Mouse (Mus musculus) kidney, adult 8-10 months (tissue): ENCODE data around the gene Cux2.
A peak's percentile ranks its signal among the peaks of the same experiment; 100 is the strongest.

Experiments used
- DNase-seq, 2 experiments: peaks; one replicate each; pipeline ENCODE4 v3.0.0; 2022

Cux2 gene

GRCm38 (mm10) chr5:122050017-122050831 lies at the start of gene Cux2:
Gene Cux2 (minus strand): TSS chr5:122050102.
- DNase-seq: peak; percentile 45 to 51

DNA sequence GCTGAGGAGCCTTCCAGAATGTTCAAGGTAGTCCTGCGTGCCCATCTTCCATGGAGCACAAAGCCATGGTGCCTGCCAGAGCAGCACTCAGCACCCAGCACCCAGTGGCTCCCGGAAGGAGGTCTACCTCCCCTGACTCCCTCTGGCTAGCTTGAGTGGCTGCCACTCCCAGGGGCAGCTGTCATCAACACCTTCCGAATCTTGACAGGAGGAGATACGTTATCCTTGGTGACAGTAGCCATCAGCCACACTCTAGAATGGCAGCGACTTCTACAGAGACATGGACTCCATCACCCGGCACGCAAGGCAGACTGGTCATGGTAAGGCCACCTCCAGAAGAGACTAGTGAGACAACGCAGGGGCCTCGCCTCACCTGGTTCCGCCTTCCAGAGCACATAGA lies 44.5 kb upstream of the Cux2 start:
- no peak for DNase-seq

DNA sequence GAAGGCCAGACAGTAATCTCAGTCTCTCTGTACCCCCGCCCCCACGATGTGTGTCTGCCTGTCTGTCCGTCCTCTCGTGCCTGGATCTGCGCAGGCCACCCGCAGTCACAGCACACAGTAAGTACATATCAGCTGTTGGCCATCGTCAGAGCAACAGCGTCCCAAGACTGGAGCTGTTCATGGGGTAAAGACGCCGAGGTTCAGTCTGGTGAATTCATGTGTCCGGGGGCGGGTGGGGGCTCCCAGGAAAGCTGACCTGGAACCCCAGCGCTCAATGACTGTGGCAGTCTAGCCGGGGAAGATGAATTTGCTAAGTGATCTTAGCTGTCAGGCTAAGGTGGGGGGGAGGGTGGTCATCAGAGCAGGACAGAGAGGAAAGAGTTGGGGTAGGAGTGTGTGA lies 43.8 kb upstream of the Cux2 start:
- DNase-seq: no peak

DNA sequence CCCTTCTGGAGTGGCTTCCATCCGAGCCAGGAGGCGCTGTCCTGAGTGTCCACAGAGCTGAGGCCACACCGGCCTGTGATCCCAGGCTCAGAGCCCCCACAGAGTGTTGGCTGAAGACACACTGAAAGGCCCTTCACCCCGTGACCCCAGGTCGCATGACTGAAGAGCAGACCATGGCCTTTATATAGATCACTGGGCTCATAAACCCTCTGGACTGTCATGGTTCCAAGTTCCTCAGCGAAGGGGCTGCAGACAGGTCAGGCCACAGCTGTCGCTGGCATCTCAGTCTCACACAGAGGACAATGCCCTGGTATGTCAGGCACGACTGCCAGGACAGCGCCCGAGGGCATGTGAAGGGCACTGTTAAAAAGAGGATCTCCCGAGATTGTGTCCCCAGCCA lies 42.9 kb upstream of the Cux2 start:
- DNase-seq: no peak

GRCm38 (mm10) chr5:122091070-122091469 lies 41.2 kb upstream of the Cux2 start:
- peak; percentile 8 to 27 for DNase-seq

DNA sequence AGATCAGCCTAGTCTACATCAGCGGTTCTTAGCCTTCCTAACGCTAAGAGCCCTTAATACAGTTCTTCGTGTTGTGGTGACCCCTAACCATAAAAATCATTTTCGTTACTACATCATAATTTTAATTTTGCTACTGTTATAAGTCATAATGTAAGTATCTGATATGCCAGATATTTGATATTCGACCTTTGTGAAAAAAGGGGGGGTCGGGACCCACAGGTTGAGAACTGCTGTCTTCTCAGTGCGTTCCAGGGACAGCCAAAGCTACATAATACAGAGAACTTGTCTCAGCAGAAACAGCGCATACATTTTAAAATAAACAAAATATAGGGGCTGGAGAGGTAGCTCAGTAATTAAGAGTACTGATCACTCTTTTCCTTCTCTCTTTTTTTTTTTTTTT lies 39.8 kb upstream of the Cux2 start:
- no peak for DNase-seq

DNA sequence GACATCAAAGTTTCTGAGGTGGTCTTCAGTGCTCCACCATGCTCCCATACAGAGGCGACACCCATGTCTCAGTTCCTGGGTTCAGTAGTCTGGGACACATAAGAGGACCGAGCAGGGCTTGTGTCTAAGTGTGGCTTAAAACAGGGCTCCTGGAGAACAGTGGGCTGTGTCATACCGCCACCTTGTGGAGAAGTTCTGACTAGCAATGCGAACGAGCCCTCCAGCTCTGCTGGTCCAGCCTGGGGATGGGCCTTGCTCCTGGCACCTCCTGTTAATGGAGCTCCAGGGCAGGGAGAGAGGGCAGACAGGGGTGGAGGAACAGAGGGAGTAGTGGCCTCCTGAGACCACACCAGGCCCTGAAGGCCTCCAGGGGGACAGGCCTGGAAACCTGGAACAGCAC lies 39.0 kb upstream of the Cux2 start:
- peak; percentile 63 to 87 for DNase-seq

GRCm38 (mm10) chr5:122086121-122086520 lies 36.2 kb upstream of the Cux2 start:
- DNase-seq: no peak

DNA sequence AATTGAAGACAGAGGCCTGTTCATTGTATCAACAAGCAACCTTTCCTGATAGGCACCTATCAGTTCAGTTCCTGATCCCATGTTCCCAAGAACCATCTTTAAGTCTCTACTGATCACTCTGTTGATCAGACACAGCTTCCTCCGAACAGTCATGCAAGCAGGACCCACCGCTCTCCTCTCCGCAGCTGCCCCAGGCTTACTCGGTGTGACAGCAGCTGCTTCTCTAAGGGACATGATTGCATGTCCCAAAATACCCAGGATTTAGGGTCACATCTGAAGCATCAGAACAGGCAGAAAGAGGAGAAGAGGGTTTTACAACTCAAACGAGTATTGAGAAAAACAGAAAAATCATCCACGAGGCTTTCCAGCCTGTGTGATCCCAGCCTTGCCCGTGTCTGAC lies 35.4 kb upstream of the Cux2 start:
- no peak for DNase-seq

DNA sequence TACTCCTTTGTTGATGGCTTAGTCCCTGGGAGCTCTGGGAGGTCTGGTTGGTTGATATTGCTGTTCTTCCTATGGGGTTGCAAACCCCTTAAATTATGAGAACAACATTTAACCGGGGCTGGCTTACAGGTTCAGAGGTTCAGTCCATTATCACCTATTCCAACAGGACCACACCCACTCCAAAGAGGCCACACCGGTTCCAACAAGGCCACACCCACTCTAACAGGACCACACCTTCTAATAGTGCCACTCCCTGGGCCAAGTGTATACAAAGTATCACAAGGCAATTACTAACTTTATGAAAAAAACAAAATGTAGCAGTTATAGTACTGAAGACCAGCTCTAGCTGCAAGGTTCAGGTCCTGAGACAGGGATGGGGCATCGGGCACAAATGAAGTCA lies 34.6 kb upstream of the Cux2 start:
- DNase-seq: no peak

DNA sequence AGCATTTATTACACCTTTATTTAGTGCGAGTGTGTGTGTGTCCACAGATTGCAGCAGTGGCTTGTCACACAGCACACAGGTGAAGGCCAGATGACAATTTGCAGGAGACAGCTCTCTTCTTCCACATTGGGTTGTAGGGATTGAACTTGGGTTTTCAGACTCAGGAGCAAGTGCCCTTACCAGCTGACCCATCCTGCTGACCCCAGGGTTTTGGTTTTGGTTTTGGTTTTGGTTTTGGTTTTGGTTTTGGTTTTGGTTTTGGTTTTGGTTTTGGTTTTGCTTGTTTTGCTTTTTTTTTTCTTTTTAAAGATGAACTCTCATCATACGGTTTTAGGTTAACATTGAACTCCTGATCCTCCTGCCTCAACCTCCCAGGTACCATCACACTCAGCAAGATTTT lies 33.4 kb upstream of the Cux2 start:
- DNase-seq: no peak

DNA sequence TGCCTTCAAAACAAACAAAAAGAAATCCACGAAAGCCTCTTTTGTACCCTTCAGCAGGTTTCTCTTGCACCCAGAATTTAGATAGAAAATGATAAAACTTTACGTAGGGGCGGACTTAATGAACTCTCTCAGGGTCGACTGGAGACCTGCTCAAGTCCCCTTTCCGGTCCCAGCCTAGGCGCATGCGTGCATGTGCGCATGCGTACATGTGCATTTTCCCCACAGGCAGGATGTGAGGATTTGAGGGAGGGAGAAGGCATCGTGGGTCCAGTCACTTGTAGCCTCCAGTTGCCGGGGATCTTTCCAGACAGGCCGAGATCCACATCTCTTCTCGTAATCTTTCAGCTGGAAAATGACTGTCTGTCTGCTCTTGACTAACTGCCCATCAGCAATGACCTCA lies 31.6 kb upstream of the Cux2 start:
- no peak for DNase-seq

- DNase-seq: no peak
Observed at GRCm38 (mm10) chr5:122080930-122081329, 31.0 kb upstream of the Cux2 start.

DNA sequence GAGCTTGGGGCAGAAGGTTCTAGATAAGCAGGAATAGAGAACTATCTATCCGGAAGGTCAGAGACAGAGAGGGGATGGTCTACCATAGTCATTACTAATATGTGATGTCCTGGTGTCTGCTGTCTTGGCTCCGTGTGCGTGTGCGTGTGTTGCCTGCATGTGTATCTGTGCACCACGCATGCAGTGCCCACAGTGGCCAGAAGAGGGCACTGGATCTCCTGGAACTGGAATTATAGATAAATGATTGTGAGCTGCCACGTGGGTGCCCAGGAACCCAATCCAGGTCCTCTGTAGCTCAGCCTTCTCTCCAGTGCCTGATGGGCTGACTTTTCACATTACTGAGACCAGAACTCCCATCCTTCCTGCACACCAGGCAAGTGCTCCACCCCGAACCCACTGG lies 29.9 kb upstream of the Cux2 start:
- no peak for DNase-seq

DNA sequence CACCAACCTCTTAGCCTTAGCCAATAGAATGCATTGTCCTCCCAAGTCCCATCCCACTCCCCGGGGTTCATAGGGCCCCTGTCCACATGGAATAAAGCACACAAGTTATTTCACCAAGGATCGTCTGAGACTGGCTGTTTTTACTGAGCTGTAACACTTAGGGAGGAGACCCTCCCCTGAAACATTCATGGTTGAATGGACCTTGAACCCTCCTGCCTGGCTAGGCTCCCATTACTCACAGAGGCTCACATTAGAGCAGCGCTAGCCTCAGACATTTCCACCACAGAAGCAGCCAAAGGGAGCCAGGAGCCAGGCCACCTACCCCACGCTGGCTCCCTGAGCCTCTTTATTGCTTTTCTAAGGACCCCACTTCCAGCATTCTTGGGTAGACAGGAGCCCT lies 27.3 kb upstream of the Cux2 start:
- DNase-seq: no peak

- DNase-seq: no peak
Observed at GRCm38 (mm10) chr5:122075736-122076135, 25.8 kb upstream of the Cux2 start.

- no peak for DNase-seq
Observed at GRCm38 (mm10) chr5:122071997-122072396, 22.1 kb upstream of the Cux2 start.

DNA sequence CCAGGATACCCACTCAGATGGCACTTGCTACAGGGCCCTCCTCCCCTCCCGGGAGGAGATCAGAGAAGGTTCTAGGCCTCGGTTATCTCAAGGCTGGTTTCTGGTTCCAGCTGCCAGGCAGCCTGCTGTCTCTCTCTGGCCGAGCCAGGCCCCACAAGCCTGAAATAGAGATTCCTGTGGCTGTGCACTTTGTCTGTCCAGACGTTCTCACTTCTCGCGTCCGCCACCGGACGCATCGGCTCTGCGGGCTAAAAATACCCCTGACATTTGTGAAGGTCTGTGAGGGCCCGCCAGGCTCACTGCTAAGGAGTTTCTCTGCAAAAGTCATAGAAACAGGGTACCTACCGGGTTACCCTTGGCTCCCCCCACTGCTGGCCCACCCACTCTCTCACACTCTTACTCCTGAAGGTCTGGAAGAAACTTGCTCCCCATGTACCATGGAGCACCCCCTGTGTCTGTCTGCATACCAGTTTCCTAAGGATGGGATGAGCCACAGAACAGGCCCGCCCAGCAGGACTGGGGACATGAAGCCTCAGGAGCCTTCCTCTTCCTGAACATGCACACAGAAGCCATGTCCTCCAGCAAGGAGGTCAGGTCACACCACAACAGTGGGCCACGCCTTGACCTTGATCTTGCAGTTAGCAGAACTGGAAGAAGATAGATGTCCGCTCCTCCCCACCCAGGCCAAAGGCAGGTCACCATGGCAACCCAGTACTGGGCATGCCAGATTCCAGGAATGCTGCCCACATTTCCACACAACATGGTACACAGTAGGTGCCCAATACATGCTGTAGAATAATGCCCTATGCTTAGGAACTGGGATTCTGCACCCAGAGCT lies 21.3 kb upstream of the Cux2 start:
- no peak for DNase-seq

DNA sequence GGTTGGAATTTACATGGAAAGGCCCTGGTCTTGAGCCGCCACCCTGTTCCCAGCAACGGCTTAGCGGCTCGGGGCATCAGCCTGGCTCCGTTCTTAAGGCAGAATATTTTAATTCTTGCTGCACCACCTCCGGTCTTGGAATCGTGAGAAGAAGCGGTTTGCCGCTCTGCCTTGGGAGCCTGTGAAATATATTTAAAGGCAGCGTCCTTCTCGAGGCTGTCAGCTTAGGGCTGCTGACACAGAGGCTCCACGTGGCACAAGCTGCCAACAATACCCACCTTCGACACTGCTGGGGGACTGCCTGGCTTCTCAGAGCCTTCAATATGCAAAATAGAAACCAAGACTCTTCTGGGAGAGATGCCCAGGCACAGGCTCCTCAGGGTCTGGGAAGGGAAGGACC lies 18.7 kb upstream of the Cux2 start:
- no peak for DNase-seq

DNA sequence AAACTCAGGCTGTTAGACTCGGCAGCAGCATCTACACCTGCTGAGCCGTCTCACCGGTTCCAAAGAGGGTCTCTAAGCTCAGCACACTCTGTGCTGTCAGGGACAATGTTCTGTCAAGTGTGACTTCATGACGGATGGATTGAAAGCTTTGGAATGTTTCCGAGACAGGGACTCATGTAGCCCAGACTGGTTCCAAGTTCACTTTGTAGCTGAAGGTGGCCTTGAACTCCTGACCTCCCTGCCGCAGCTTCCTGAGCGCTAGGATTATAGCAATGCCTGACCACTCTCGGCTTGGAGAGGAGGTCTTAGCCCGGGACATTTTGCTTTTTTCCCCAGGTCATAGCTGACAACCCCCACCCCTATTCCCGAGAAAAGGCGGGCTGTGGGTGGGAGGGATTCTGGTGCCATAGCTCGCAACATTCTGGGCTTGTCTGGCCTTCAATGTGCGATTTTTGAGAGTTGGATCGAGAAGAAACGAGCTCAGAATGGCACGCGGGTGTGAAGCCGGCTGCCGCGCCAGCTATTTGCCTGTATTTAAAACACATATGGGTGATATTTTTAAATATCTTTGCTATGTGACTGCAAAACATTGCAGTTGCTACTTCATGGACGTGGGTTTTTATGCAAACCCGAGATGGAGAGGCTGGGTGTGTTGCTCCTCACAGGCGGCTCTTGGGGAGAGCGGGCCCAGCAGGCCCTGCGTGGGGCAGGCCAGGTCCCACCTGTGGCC lies 13.5 kb upstream of the Cux2 start:
- DNase-seq: no peak

- DNase-seq: no peak
Observed at GRCm38 (mm10) chr5:122062479-122062878, 12.6 kb upstream of the Cux2 start.

DNA sequence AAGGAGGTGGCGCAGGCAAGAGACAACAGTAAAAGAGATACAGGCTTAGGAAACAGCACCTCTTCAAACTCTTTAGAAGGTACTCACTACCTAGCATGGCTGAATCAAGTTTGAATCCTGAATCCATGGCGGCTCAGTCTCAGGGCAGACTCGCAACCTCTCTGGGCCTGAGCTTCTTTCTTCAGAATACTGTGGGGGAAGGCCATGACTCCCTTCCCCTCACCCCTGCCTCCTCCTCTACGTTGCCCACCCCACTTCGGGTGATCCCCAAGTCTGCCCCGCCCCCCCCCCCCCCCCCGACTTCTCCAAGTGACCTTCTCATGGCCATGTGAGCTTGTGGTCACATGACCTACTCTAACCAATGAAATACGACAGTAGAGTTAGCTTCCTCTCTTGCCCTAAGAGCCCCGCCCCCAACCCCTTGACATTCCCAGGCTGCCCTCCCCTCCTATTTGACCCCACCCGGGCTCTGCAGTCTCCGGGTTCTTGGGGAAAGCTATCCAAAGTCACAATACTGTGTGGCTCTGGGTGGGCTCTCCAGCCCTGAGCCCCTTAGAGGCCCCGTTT lies 10.9 kb upstream of the Cux2 start:
- DNase-seq: no peak
